Mouse (Mus musculus): ENCODE data around the gene Ctnna2.

Gene Ctnna2

GRCm38 (mm10) chr6:77175764-77176163, 803.7 kb downstream of the Ctnna2 start:
- DNase-seq (ENCODE audit: low read depth, low spot score): no peak

- DNase-seq (ENCODE audit: low read depth, low spot score): no peak
These were observed 822.5 kb downstream of the Ctnna2 start for GRCm38 (mm10) chr6:77157028-77157427.

GRCm38 (mm10) chr6:77139306-77139920, 840.1 kb downstream of the Ctnna2 start:
- DNase-seq (ENCODE audit: low read depth, low spot score): no peak

GRCm38 (mm10) chr6:77120926-77121325, 858.6 kb downstream of the Ctnna2 start:
- no peak for DNase-seq (ENCODE audit: low read depth, low spot score)

GRCm38 (mm10) chr6:77120510-77120909, 859.0 kb downstream of the Ctnna2 start:
- no peak for DNase-seq (ENCODE audit: low read depth, low spot score)

- no peak for DNase-seq (ENCODE audit: low read depth, low spot score)
These were observed 870.2 kb downstream of the Ctnna2 start for GRCm38 (mm10) chr6:77109095-77109945.

- no peak for DNase-seq (ENCODE audit: low read depth, low spot score)
These were observed 878.5 kb downstream of the Ctnna2 start for GRCm38 (mm10) chr6:77101047-77101446.

- no peak for DNase-seq (ENCODE audit: low read depth, low spot score)
These were observed 881.0 kb downstream of the Ctnna2 start for GRCm38 (mm10) chr6:77098540-77098939.

- no peak for DNase-seq (ENCODE audit: low read depth, low spot score)
These were observed 903.8 kb downstream of the Ctnna2 start for GRCm38 (mm10) chr6:77075396-77076376.

- DNase-seq (ENCODE audit: low read depth, low spot score): no peak
These were observed 909.9 kb downstream of the Ctnna2 start for GRCm38 (mm10) chr6:77069595-77069994.

GRCm38 (mm10) chr6:77050690-77051089, 928.8 kb downstream of the Ctnna2 start:
- no peak for DNase-seq (ENCODE audit: low read depth, low spot score)

GRCm38 (mm10) chr6:77050193-77050592, 929.3 kb downstream of the Ctnna2 start:
- no peak for DNase-seq (ENCODE audit: low read depth, low spot score)

GRCm38 (mm10) chr6:77047568-77047967, 931.9 kb downstream of the Ctnna2 start:
- DNase-seq (ENCODE audit: low read depth, low spot score): no peak

- DNase-seq (ENCODE audit: low read depth, low spot score): no peak
These were observed 954.4 kb downstream of the Ctnna2 start for GRCm38 (mm10) chr6:77025066-77025465.

GRCm38 (mm10) chr6:77013194-77013593, 966.3 kb downstream of the Ctnna2 start:
- DNase-seq (ENCODE audit: low read depth, low spot score): no peak

GRCm38 (mm10) chr6:77011001-77011400, 968.5 kb downstream of the Ctnna2 start:
- DNase-seq (ENCODE audit: low read depth, low spot score): no peak

- no peak for DNase-seq (ENCODE audit: low read depth, low spot score)
These were observed 987.4 kb downstream of the Ctnna2 start for GRCm38 (mm10) chr6:76992128-76992527.

- DNase-seq (ENCODE audit: low read depth, low spot score): no peak
These were observed 994.7 kb downstream of the Ctnna2 start for GRCm38 (mm10) chr6:76984773-76985172.

- DNase-seq (ENCODE audit: low read depth, low spot score): no peak
These were observed 997.8 kb downstream of the Ctnna2 start for GRCm38 (mm10) chr6:76981651-76982050.

- no peak for DNase-seq (ENCODE audit: low read depth, low spot score)
These were observed 1000.1 kb downstream of the Ctnna2 start for GRCm38 (mm10) chr6:76979247-76979850.

- no peak for DNase-seq (ENCODE audit: low read depth, low spot score)
These were observed 1001.7 kb downstream of the Ctnna2 start for GRCm38 (mm10) chr6:76977817-76978216.
